Mouse (Mus musculus) neural tube, embryonic 15.5 days (tissue): ENCODE data around the gene C1ql4. TPM values are rescaled to one million over a fixed set of nuclear protein-coding genes. Genes with fewer than 3 reads are reported as not detected.
A peak's percentile ranks its signal among the peaks of the same experiment; 100 is the strongest.

Source experiments
- ATAC-seq: fragments of 200-750 bp; cut with Nextera tagmentation; 2 replicates; pipeline ENCODE4 v1.8.0; 2017; ENCODE audit warnings: mild to moderate bottlenecking, moderate TSS enrichment, moderate library complexity; ENCODE audit not compliant: low FRiP score
- H3K27ac ChIP-seq: fragments of 300-500 bp; sonication (generic); replicated peaks from 2 replicates; pipeline ENCODE4 v1.5.1; 2015; ENCODE audit warnings: mild to moderate bottlenecking, inconsistent platforms
- H3K27me3 ChIP-seq: fragments of 300-500 bp; sonication (generic); replicated peaks from 2 replicates; pipeline ENCODE4 v1.6.1; 2015; ENCODE audit warnings: inconsistent platforms
- H3K36me3 ChIP-seq: fragments of 300-500 bp; sonication (generic); 2 replicates; pipeline ENCODE4 v1.6.1; 2015; ENCODE audit warnings: inconsistent platforms
- H3K4me1 ChIP-seq: fragments of 300-500 bp; sonication (generic); 2 replicates; pipeline ENCODE4 v1.6.1; 2015; ENCODE audit warnings: inconsistent platforms
- H3K4me2 ChIP-seq: fragments of 300-500 bp; sonication (generic); 2 replicates; pipeline ENCODE4 v1.6.1; 2015; ENCODE audit warnings: inconsistent platforms, mild to moderate bottlenecking, moderate library complexity
- H3K4me3 ChIP-seq: fragments of 300-500 bp; sonication (generic); replicated peaks from 2 replicates; pipeline ENCODE4 v1.5.1; 2015; ENCODE audit warnings: mild to moderate bottlenecking, inconsistent platforms
- H3K9ac ChIP-seq: fragments of 300-500 bp; sonication (generic); replicated peaks from 2 replicates; pipeline ENCODE4 v1.6.1; 2015; ENCODE audit warnings: mild to moderate bottlenecking, inconsistent platforms
- H3K9me3 ChIP-seq: fragments of 300-500 bp; sonication (generic); replicated peaks from 2 replicates; pipeline ENCODE4 v1.6.1; 2016; ENCODE audit warnings: inconsistent platforms
- WGBS: fragments of 180-500 bp; shearing (Covaris S2); methylation state at CpG from one replicate; pipeline ENCODE4 v1.1.7; 2015; ENCODE audit warnings: mixed read lengths; 5-methylcytosine and 5-hydroxymethylcytosine counted together
- polyA plus RNA-seq: library from polyadenylated mRNA; unstranded; fragments of >200 nt; fragmentation: Nextera tagmentation; extraction: Ambion mirVana; gene quantifications from 2 replicates; pipeline ENCODE4 v1.2.1, GENCODE M21; 2015

C1ql4 gene
- 2.4 and 3.6 TPM in 2 replicates for polyA plus RNA-seq

DNA sequence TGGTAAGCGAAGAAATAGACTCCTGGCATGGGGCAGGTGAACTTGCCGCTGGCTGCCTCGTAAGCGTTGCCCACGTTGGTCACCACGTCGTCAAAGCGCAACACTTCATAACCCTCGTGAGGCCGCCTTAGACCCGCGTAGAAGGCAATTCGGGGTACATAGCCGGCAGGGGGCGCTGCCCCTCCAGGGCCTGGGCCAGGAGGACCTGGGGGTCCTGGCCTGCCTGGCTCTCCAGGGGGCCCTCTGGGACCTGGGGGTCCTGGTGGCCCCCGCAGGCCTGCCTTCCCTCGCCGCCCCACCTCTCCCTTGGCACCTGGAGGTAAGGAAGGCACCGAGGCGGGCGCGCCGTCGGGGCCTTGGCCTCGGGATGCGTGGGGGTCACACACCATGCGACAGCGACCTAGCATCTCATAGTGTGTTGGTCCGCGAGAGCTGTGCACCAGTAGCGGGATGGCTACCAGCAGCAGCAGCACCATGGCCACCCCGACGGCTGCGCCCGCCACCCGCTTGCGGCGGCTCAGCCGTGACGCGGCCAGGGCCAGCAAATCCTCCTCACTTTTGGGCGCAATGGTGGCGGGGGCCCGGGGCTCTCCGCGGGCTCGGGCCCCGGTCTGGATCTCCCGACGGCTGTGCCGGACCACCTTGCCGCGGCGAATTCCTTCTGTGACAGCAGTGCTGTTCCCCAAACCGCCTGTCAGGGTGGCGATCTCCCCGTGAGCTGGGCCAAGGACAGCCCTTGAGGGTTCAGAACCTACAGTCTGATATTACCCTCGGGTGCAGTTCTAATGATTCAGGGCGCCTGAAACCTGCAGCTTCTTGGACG, at the start of gene C1ql4:
TSS of gene C1ql4 (minus strand) at position 565 of the 823 bp plus-strand sequence.
- 0 out of 2 replicates have a peak, but pooled peaks have one; percentile 7 for ATAC-seq
- no peak within 1 kb of the TSS for H3K27ac ChIP-seq
- H3K36me3 ChIP-seq = no peaks in the 10 kb centered on the region
- 9% methylated on average over 60 of the region's 60 CpGs for WGBS
- H3K4me1 ChIP-seq = peaks cover 10% of the 10 kb centered on the region
- peak within 1 kb of the TSS; percentile 53 for H3K4me2 ChIP-seq
- no peaks in the 10 kb centered on the region for H3K9me3 ChIP-seq
- H3K9ac ChIP-seq = no peak within 1 kb of the TSS
- peak within 1 kb of the TSS; percentile 30 for H3K4me3 ChIP-seq
- peaks cover 81% of the 10 kb centered on the region for H3K27me3 ChIP-seq

DNA sequence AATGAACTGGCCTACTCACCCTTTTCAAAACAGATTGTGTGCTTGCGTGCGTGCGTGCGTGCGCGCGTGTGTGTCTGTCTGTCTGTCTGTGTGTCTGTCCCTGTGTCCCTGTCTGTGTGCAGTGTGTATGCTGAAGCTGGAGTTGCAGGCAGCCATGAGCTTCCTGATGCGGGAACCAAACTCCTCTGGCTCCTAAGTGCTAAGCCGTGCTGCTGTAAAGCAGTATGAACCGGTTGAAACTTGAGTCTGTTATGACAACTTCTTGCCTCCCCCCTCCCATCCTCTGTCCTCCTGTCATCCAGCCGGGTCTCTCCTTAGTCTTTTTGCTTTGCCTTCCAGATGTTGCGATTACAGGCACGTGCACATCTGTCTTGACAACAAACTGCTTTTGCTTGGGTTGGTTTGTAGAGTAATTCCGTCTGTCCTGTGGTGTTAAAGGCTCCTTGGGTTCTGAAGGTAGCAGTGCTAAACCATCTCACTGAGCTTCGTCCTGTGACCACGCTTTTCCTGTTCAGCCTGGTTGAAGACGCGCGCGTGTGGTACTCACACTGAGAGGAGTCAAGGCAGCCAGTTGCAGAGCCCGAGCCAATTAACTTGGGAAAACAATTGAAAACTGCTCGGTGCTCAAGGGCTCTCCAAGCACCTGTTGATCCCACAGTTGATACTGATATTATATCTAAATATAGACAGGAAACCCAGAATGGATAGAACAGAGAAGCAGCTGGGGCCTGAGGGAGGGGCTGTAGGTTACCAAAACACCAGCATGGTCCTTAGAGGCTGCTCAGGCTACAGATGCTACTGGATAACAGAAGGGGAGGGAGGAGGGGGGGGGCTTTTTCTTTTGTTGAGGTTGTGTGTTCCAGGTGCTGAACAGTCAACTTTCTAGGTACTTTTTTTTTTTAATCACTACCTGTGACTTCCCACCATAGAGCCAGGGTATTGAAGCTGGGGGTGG, 42.6 kb upstream of the C1ql4 start:
- WGBS = 73% methylated on average over 22 of the region's 22 CpGs
- H3K4me2 ChIP-seq = no peak overlapping the region
- no peaks in the 10 kb centered on the region for H3K36me3 ChIP-seq
- ATAC-seq = no peak
- H3K4me1 ChIP-seq = peaks cover 46% of the 10 kb centered on the region
- no peak overlapping the region for H3K27ac ChIP-seq
- H3K9ac ChIP-seq = no peak overlapping the region
- no peaks in the 10 kb centered on the region for H3K9me3 ChIP-seq
- H3K4me3 ChIP-seq = no peak overlapping the region
- H3K27me3 ChIP-seq = no peaks in the 10 kb centered on the region

DNA sequence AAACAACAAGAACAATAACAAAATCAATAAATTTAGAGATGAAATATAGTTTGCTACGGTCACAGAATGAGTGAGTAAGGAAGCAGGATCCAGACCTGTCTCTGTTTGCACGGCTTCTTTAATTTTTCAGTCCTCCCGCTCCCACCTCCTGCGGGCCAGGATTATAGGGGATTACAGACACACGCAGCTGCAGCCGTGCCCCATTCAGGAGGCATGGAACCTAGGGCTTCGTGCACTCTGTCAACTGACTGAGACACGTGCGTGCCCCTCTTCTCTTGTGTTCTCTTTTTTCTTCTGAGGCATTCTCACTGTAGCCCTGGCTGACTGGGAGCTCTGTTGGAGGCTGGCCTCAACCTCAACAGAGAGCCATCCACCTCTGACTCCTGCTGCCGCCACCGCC, 41.8 kb upstream of the C1ql4 start:
- peaks cover 48% of the 10 kb centered on the region for H3K4me1 ChIP-seq
- WGBS = 67% methylated on average over 11 of the region's 11 CpGs
- no peak overlapping the region for H3K9ac ChIP-seq

GRCm38 (mm10) chr15:99127851-99128522, 40.4 kb upstream of the C1ql4 start:
- H3K27me3 ChIP-seq = no peaks in the 10 kb centered on the region
- peak overlapping the region; percentile 92 for H3K4me2 ChIP-seq
- 53% methylated on average over 6 of the region's 6 CpGs for WGBS
- H3K4me3 ChIP-seq = peak overlapping the region; percentile 77
- no peaks in the 10 kb centered on the region for H3K9me3 ChIP-seq
- no peak overlapping the region for H3K27ac ChIP-seq
- ATAC-seq = no peak
- peaks cover 48% of the 10 kb centered on the region for H3K4me1 ChIP-seq
- H3K9ac ChIP-seq = no peak overlapping the region
- H3K36me3 ChIP-seq = no peaks in the 10 kb centered on the region

More for the DNA sequence above, 41.8 kb upstream of the C1ql4 start:
- no peaks in the 10 kb centered on the region for H3K36me3 ChIP-seq
- no peak overlapping the region for H3K4me3 ChIP-seq
- H3K9me3 ChIP-seq = no peaks in the 10 kb centered on the region
- no peak for ATAC-seq
- H3K27me3 ChIP-seq = no peaks in the 10 kb centered on the region
- H3K27ac ChIP-seq = no peak overlapping the region
- no peak overlapping the region for H3K4me2 ChIP-seq

DNA sequence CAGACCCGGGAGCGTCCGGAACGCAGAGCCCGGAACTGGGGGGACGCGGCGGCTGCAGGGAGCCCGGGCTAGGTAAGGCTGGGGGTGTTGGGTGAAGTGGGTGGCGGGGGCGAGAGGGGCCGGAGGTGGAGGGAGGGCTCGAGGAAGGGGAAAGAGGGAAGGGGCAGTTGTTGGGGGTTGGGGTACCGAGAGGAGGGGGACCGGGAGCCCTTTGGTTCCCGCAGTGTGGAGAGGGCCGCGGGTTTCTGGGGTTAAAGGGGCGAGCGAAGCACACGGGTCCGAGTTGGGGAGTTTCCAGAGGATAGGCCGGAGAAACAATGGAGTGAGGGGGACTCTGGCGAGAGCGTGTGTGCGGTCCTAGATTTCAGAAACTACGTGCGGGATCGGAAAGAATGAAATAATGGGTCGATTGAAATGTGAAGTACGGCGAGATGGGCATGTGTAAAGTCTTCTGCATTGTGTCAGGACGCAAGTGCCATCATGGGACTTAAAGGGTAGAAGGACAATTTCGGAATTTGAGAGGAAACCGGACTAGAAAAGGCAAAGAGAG, 39.3 kb upstream of the C1ql4 start:
- Histone ChIP-seq H3K9ac (peak overlapping the region; percentile 84), H3K27ac (peak overlapping the region; percentile 94), H3K4me3 (peak overlapping the region; percentile 77), H3K4me1 (peaks cover 48% of the 10 kb centered on the region), H3K27me3 (no peaks in the 10 kb centered on the region), H3K9me3 (no peaks in the 10 kb centered on the region), H3K36me3 (no peaks in the 10 kb centered on the region), H3K4me2 (peak overlapping the region; percentile 92)
- peak; percentile 24 for ATAC-seq
- WGBS = under 1% methylated on average over 33 of the region's 35 CpGs

- H3K4me2 ChIP-seq = peak overlapping the region; percentile 92
- WGBS = 0% methylated on average over 111 of the region's 115 CpGs
- ATAC-seq = peak; percentile 90
- H3K27me3 ChIP-seq = no peaks in the 10 kb centered on the region
- H3K9me3 ChIP-seq = no peaks in the 10 kb centered on the region
- no peaks in the 10 kb centered on the region for H3K36me3 ChIP-seq
- peaks cover 43% of the 10 kb centered on the region for H3K4me1 ChIP-seq
- H3K4me3 ChIP-seq = peak overlapping the region; percentile 77
- H3K9ac ChIP-seq = peak overlapping the region; percentile 84
- peak overlapping the region; percentile 94 for H3K27ac ChIP-seq
Observed at GRCm38 (mm10) chr15:99126081-99126815, 38.6 kb upstream of the C1ql4 start.

GRCm38 (mm10) chr15:99125711-99126080, 38.1 kb upstream of the C1ql4 start, which contains the start of gene Spats2:
Gene Spats2 (plus strand): TSS chr15:99125916.
- Histone ChIP-seq H3K27me3 (no peaks in the 10 kb centered on the region), H3K4me3 (peak within 1 kb of the TSS; percentile 77), H3K4me2 (peak within 1 kb of the TSS; percentile 92), H3K9me3 (no peaks in the 10 kb centered on the region), H3K27ac (peak within 1 kb of the TSS; percentile 94), H3K36me3 (no peaks in the 10 kb centered on the region), H3K4me1 (peaks cover 37% of the 10 kb centered on the region), H3K9ac (peak within 1 kb of the TSS; percentile 84)
- under 1% methylated on average over 12 of the region's 12 CpGs for WGBS
- ATAC-seq = no peak

DNA sequence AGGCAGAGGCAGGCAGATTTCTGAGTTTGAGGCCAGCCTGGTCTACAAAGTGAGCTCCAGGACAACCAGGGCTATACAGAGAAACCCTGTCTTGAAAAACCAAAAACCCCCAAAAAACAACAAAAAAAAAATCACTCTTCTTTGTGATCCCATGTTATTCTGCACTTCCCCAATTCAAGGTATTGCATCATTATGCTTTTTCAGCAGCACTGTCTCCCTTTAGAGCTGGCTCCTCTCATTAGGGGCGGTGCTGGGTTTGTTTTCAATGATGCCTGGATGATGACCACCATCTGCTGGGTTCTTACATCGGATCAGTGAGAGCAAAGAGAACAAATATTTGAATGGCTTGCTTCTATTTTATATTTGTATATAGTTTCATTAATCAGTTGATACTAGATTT, 35.0 kb upstream of the C1ql4 start:
- H3K4me1 ChIP-seq = peaks cover 9% of the 10 kb centered on the region
- no peaks in the 10 kb centered on the region for H3K9me3 ChIP-seq
- H3K27ac ChIP-seq = no peak overlapping the region
- no peak for ATAC-seq
- no peak overlapping the region for H3K4me2 ChIP-seq
- no peak overlapping the region for H3K9ac ChIP-seq
- 83% methylated on average over 2 of the region's 2 CpGs for WGBS
- no peaks in the 10 kb centered on the region for H3K36me3 ChIP-seq
- H3K27me3 ChIP-seq = no peaks in the 10 kb centered on the region
- H3K4me3 ChIP-seq = no peak overlapping the region

DNA sequence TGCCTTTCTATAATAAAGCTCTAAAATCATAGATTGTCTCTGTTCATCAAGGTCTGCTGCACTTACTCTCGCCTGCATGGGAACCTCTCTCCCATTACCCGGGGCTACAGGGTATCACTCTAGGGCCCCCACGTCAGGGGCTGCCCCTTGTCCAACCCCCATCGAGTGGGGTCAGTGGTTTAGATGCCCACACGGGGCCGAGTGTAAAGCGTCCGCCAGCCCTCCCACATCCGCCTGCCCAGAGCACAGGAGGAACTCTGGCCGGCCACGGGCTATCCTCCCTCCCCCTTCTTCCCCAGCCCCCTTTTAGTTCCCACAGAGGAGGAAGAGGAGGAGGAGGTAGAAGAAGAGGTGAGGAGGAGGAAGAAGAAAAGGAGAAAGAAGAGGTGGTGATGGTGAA, 33.2 kb upstream of the C1ql4 start:
- H3K27ac ChIP-seq = no peak overlapping the region
- H3K4me1 ChIP-seq = peaks cover 7% of the 10 kb centered on the region
- no peaks in the 10 kb centered on the region for H3K27me3 ChIP-seq
- H3K4me3 ChIP-seq = no peak overlapping the region
- H3K9me3 ChIP-seq = no peaks in the 10 kb centered on the region
- no peak for ATAC-seq
- no peak overlapping the region for H3K9ac ChIP-seq
- H3K36me3 ChIP-seq = no peaks in the 10 kb centered on the region
- no peak overlapping the region for H3K4me2 ChIP-seq
- 17% methylated on average over 11 of the region's 11 CpGs for WGBS

DNA sequence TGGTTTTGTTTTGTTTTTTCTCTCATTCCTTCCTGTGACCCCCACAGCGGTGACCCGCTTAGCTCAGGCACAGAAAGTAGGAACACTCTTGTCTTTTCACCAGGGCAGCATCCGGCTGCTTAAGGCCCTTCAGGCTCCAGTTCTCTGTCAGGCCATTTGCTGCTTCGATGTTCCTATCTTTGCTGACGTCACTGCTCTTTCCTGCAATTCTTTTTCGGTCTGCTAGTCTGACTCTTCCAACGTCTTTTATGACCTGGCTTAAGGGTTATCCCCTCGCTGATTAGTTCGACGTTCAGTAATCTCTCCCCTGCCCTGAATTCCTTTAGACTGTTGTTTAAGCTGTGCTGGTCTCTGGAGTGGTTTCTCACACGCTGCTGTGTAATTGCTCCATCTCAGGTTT, 28.9 kb upstream of the C1ql4 start:
- Histone ChIP-seq H3K4me3 (no peak overlapping the region), H3K4me1 (peaks cover 4% of the 10 kb centered on the region; the same call in 1 of the 2 replicates), H3K27me3 (no peaks in the 10 kb centered on the region), H3K36me3 (no peaks in the 10 kb centered on the region), H3K9me3 (no peaks in the 10 kb centered on the region), H3K9ac (no peak overlapping the region), H3K27ac (no peak overlapping the region), H3K4me2 (no peak overlapping the region)
- WGBS = 41% methylated on average over 11 of the region's 11 CpGs
- ATAC-seq = no peak
